Comparison of ENCODE assay signal across 36 mouse cellular contexts in the genomic region with DNA sequence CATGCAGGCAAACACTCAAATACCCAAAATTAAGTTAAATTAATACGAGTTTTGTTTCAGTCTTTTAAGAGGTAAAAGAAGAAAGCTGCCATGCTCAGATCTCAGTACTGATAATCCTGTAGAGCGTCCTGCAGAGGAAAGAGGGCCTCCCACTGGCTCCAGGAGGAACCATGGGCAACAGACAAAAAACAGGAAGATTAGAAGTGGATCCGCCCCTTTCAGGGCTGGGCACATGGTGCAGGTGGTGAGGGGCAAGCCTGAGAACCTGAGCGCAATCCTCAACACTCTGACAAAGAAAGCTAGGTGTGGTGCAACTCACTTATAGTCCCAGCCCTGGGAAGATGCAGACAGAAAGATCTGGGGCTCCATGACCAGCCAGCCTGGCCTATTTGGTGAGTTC. TPM values are rescaled to one million over a fixed set of nuclear protein-coding genes. Genes with fewer than 3 reads are reported as not detected.
"Had no signal": no experiment of that assay in that cellular context is flagged by ENCODE, and none has a peak within 500 bp of the region (broad histone marks: within the 10 kb centered on the region; RNA-seq: fewer than 3 reads in every experiment).

No protein-coding gene starts in this region.

- H3K27me3 ChIP-seq: midbrain, embryonic 12.5 days; midbrain, embryonic 13.5 days; neural tube, embryonic 12.5 days had no signal

- H3K4me3 ChIP-seq: left cerebral cortex, adult 2 months; limb, embryonic 10.5 days; limb, embryonic 12.5 days; limb, embryonic 13.5 days; limb, embryonic 15.5 days; liver, embryonic 12.5 days; liver, embryonic 13.5 days; liver, embryonic 15.5 days; lung, embryonic 15.5 days; megakaryocyte, embryonic 14.5 days; midbrain, embryonic 10.5 days; midbrain, embryonic 12.5 days; midbrain, embryonic 13.5 days; myocyte; neural tube, embryonic 12.5 days had no signal

- H3K36me3 ChIP-seq: limb, embryonic 10.5 days; limb, embryonic 12.5 days; limb, embryonic 13.5 days; limb, embryonic 15.5 days; liver, embryonic 12.5 days; liver, embryonic 13.5 days; liver, embryonic 15.5 days; lung, embryonic 15.5 days; midbrain, embryonic 10.5 days; midbrain, embryonic 12.5 days; midbrain, embryonic 13.5 days; neural tube, embryonic 12.5 days had no signal

- H3K9me3 ChIP-seq: limb, embryonic 10.5 days; limb, embryonic 12.5 days; limb, embryonic 13.5 days; limb, embryonic 15.5 days; liver, embryonic 12.5 days; liver, embryonic 13.5 days; liver, embryonic 15.5 days; lung, embryonic 15.5 days; megakaryocyte, embryonic 14.5 days; midbrain, embryonic 10.5 days; midbrain, embryonic 12.5 days; midbrain, embryonic 13.5 days; neural tube, embryonic 12.5 days had no signal

- H3K27ac ChIP-seq: left cerebral cortex, adult 2 months; limb, embryonic 10.5 days; limb, embryonic 12.5 days; limb, embryonic 13.5 days; limb, embryonic 15.5 days; liver, embryonic 12.5 days; liver, embryonic 13.5 days; liver, embryonic 14.5 days; liver, embryonic 15.5 days; lung, embryonic 15.5 days; macrophage; midbrain, embryonic 12.5 days; midbrain, embryonic 13.5 days; neural tube, embryonic 12.5 days had no signal

- DNase-seq: left cerebral cortex, postnatal 4 days; liver; liver, embryonic 13.5 days; liver, postnatal 0 days; lung, adult 18-20 months; lung, adult 2 months; lung, embryonic 14.5 days; lung, postnatal 10 days; lung, postnatal 14 days; lung, postnatal 36 days; lung, postnatal 4 days; midbrain, embryonic 14.5 days had no signal

- H3K4me2 ChIP-seq: limb, embryonic 12.5 days; limb, embryonic 13.5 days; limb, embryonic 15.5 days; liver, embryonic 12.5 days; liver, embryonic 13.5 days; liver, embryonic 15.5 days; lung, embryonic 14.5 days; lung, embryonic 15.5 days; midbrain, embryonic 11.5 days; midbrain, embryonic 12.5 days; midbrain, embryonic 13.5 days; neural tube, embryonic 12.5 days had no signal

- H3K4me1 ChIP-seq: limb, embryonic 12.5 days; limb, embryonic 13.5 days; liver, embryonic 12.5 days; liver, embryonic 13.5 days; liver, embryonic 15.5 days; lung, embryonic 15.5 days had no signal

- H3K9ac ChIP-seq: limb, embryonic 12.5 days; limb, embryonic 13.5 days; limb, embryonic 15.5 days; liver, embryonic 12.5 days; liver, embryonic 13.5 days; liver, embryonic 14.5 days; liver, embryonic 15.5 days; liver, postnatal 0 days; lung, embryonic 14.5 days; lung, embryonic 15.5 days; midbrain, embryonic 12.5 days; midbrain, embryonic 13.5 days; neural tube, embryonic 12.5 days had no signal

- ATAC-seq: liver, embryonic 12.5 days; liver, postnatal 0 days; lung, postnatal 0 days; midbrain, embryonic 13.5 days; midbrain, embryonic 16.5 days had no signal

RNA-seq across cellular contexts. Expression of gene Elfn2, which starts 13.3 kb away (rescaled TPM):
- total RNA-seq: liver, adult 2 months; megakaryocyte-erythroid progenitor cell, adult 5-6 weeks; monocyte, adult 5-6 weeks had no signal
- polyA plus RNA-seq: limb, embryonic 10.5 days; limb, embryonic 11.5 days; liver, adult 2 months; liver, embryonic 12.5 days; liver, embryonic 14.5 days; liver, embryonic 15.5 days; liver, embryonic 16.5 days; liver, postnatal 0 days; macrophage had no signal
